Mouse (Mus musculus) ES-Bruce4 (cell line): Measurements from ENCODE around the gene Tbc1d7.

ENCODE experiments used
- CTCF ChIP-seq: IDR thresholded peaks from one replicate; pipeline ENCODE4 v1.8.1; 2011; ENCODE audit warnings: low read depth, low read length
- POLR2A ChIP-seq: IDR thresholded peaks from one replicate; pipeline ENCODE4 v1.8.1; 2011; ENCODE audit warnings: low read length; ENCODE audit not compliant: insufficient read depth

DNA sequence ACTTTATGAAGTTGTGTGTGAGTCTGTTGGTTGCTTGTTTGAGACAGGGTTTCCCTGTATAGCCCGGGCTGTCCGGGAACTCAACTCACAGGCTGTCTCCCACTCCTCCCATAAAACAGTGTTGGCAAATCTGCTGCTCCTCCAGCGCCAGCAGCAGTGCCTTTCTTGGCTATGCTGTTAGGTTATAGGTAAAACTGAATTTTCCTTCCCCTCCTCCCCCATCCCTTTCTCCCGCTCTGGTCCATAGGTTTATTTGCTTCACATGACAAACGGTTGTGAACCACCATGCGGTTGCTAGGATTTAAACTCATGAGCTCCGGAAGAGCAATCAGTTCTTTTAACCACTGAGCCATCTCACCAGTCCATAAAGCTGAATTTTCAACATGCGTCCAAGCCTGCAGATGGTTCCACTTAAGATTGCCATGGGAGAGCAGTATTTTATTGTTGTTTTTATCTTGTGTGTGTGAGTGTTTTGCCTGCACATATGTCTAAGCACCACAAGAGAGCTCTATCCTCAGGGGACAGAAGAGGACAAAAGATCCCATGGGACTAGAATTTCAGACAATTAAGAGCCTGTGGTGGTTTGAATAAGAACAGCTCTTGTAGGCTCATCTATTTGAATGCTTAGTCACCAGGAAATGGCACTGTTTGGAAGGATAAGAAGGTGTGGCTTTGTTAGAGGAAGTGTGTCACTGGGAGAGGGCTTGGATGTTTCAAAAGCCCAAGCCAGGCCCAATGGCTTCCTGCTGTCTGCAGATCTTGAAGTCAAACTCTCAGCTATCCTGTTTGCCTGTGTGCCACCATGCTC lies 12.2 kb upstream of the Tbc1d7 start:
- no peak for TF ChIP-seq CTCF
- no peak for TF ChIP-seq POLR2A
